Comparison of ENCODE assay signal across 13 mouse cellular contexts in the genomic region with DNA sequence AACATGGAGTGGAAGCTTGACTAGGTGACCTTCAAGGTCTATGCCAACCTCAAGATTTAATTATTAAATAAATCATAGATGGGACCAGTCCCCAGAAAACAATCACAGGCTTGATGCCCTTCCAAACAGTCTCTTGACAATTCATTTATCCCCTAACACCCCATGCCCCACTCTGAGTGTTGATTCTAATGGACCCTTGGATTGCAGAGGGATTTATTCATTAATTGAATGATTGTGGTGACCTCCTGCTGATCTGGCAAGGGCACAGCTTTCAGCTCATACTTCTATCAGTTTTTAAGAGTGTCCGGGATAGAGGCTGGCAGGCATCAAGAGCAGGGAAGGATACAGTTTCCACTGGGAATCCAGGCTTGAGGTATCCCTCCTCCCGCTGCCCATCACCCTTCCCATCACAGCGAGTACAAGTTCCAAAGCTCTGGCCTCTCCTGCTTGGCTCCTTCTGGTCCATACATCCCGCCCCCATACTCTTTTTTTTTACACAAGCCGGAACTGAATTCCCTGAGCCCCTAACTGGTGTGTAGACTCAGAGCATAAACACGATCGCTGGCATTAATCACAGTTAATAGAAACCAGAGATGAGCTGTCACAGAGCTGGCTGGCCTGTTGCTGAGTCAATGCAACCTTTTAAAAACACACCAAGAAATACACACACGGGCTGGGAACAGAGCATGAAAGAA.
DNase-seq lines count a peak whose midpoint lies in the region; ATAC-seq lines count a peak whose summit lies in the region.
"Had no signal": no experiment of that assay in that cellular context is flagged by ENCODE, and none has a peak within 500 bp of the region (broad histone marks: within the 10 kb centered on the region; RNA-seq: fewer than 3 reads in every experiment).

No protein-coding gene starts in this region.

- H3K27me3 ChIP-seq in hindbrain, embryonic 14.5 days (ENCODE audit: control insufficient read depth, insufficient read depth, low read length), result no peaks in the 10 kb centered on the region
- H3K27me3 ChIP-seq in hindbrain, embryonic 12.5 days, result no peaks in the 10 kb centered on the region
- H3K27me3 ChIP-seq in embryonic facial prominence, embryonic 11.5 days (ENCODE audit: control insufficient read depth, insufficient read depth, low read length), result no peaks in the 10 kb centered on the region
- no peaks in the 10 kb centered on the region for H3K27me3 ChIP-seq in limb, embryonic 15.5 days

- H3K9me3 ChIP-seq in hindbrain, embryonic 14.5 days (ENCODE audit: control insufficient read depth, low read length), result no peaks in the 10 kb centered on the region
- H3K9me3 ChIP-seq in hindbrain, embryonic 12.5 days (replicated peaks), result no peaks in the 10 kb centered on the region
- H3K9me3 ChIP-seq in embryonic facial prominence, embryonic 11.5 days (replicated peaks; ENCODE audit: control insufficient read depth, low read length), result no peaks in the 10 kb centered on the region
- no peaks in the 10 kb centered on the region for H3K9me3 ChIP-seq in limb, embryonic 15.5 days

- H3K4me1 ChIP-seq in hindbrain, embryonic 14.5 days (replicated peaks; ENCODE audit: control insufficient read depth, insufficient read depth, low read length), result 0 out of 2 replicates have a peak, but pooled peaks cover 8% of the 10 kb centered on the region
- peaks cover 6% of the 10 kb centered on the region; the same call in 1 of the 2 replicates for H3K4me1 ChIP-seq in hindbrain, embryonic 12.5 days
- no peaks in the 10 kb centered on the region for H3K4me1 ChIP-seq in embryonic facial prominence, embryonic 11.5 days (ENCODE audit: control insufficient read depth, insufficient read depth, low read length)
- H3K4me1 ChIP-seq in limb, embryonic 15.5 days, result peaks cover 5% of the 10 kb centered on the region; the same call in 1 of the 2 replicates

- no peak overlapping the region for H3K9ac ChIP-seq in hindbrain, embryonic 14.5 days
- H3K9ac ChIP-seq in hindbrain, embryonic 12.5 days, result no peak overlapping the region
- no peak overlapping the region for H3K9ac ChIP-seq in embryonic facial prominence, embryonic 11.5 days (replicated peaks; ENCODE audit: low read length)
- H3K9ac ChIP-seq in limb, embryonic 15.5 days, result no peak overlapping the region

- no peak overlapping the region; the same call in 1 of the 2 replicates for H3K4me2 ChIP-seq in hindbrain, embryonic 14.5 days (replicated peaks)
- H3K4me2 ChIP-seq in hindbrain, embryonic 12.5 days (replicated peaks), result no peak overlapping the region
- no peak overlapping the region for H3K4me2 ChIP-seq in embryonic facial prominence, embryonic 11.5 days (ENCODE audit: low read depth, low read length)
- H3K4me2 ChIP-seq in limb, embryonic 15.5 days, result 0 out of 2 replicates have a peak overlapping the region, but pooled peaks have one; percentile 5
- H3K4me2 ChIP-seq: liver, embryonic 11.5 days had no signal

- H3K36me3 ChIP-seq in hindbrain, embryonic 14.5 days (replicated peaks; ENCODE audit: control insufficient read depth, insufficient read depth), result no peaks in the 10 kb centered on the region
- H3K36me3 ChIP-seq in hindbrain, embryonic 12.5 days, result no peaks in the 10 kb centered on the region
- H3K36me3 ChIP-seq in embryonic facial prominence, embryonic 11.5 days (replicated peaks; ENCODE audit: control insufficient read depth, insufficient read depth, low read depth, low read length), result no peaks in the 10 kb centered on the region
- no peaks in the 10 kb centered on the region for H3K36me3 ChIP-seq in limb, embryonic 15.5 days

- H3K4me3 ChIP-seq in hindbrain, embryonic 14.5 days (replicated peaks; ENCODE audit: low read length), result no peak overlapping the region
- H3K4me3 ChIP-seq in hindbrain, embryonic 12.5 days, result no peak overlapping the region
- no peak overlapping the region for H3K4me3 ChIP-seq in embryonic facial prominence, embryonic 11.5 days (ENCODE audit: low read depth, low read length)
- H3K4me3 ChIP-seq in limb, embryonic 15.5 days, result no peak overlapping the region

- no peak for ATAC-seq in hindbrain, embryonic 14.5 days (ENCODE audit: low FRiP score)
- ATAC-seq in hindbrain, embryonic 12.5 days (ENCODE audit: low FRiP score), result no peak
- ATAC-seq in embryonic facial prominence, embryonic 11.5 days (replicated peaks; ENCODE audit: insufficient number of reproducible peaks, low FRiP score, low TSS enrichment, low read depth), result peak; percentile 84
- no peak for ATAC-seq in limb, embryonic 15.5 days (ENCODE audit: insufficient number of reproducible peaks, low FRiP score, low TSS enrichment, low read depth)
- ATAC-seq: midbrain, embryonic 16.5 days had no signal

- no peak overlapping the region for H3K27ac ChIP-seq in hindbrain, embryonic 14.5 days
- no peak overlapping the region for H3K27ac ChIP-seq in hindbrain, embryonic 12.5 days
- no peak overlapping the region for H3K27ac ChIP-seq in embryonic facial prominence, embryonic 11.5 days (replicated peaks; ENCODE audit: low read depth, low read length)
- peak overlapping the region; percentile 47; the same call in 1 of the 2 replicates for H3K27ac ChIP-seq in limb, embryonic 15.5 days

- WGBS in hindbrain, embryonic 14.5 days, result 48% methylated on average over 8 of the region's 8 CpGs
- WGBS in hindbrain, embryonic 12.5 days, result 45% methylated on average over 8 of the region's 8 CpGs
- 18% methylated on average over 8 of the region's 8 CpGs for WGBS in embryonic facial prominence, embryonic 11.5 days
- WGBS in limb, embryonic 15.5 days, result 20% methylated on average over 8 of the region's 8 CpGs

- peak; percentile 55 for DNase-seq in hindbrain, embryonic 14.5 days (ENCODE audit: low spot score)
- DNase-seq in adipocyte (ENCODE audit: low spot score), result peak; percentile 52
- peak; percentile 93 for DNase-seq in embryonic facial prominence, embryonic 11.5 days (ENCODE audit: low spot score)
- no peak for DNase-seq in layer of hippocampus, adult 9-11 months
- DNase-seq in urinary bladder, postnatal 25 days (ENCODE audit: low spot score), result no peak
- DNase-seq: adrenal gland, postnatal 10 days; cerebellum, postnatal 14 days; kidney, postnatal 14 days; thymus, adult 2 months had no signal

Comparison
In these comparisons a context has a peak if more than half of its experiments do, and no peak if none do; other contexts are left out.
1. DNase-seq: peak in hindbrain, embryonic 14.5 days (single experiment), adipocyte (single experiment) and embryonic facial prominence, embryonic 11.5 days (single experiment); none in layer of hippocampus, adult 9-11 months (single experiment) and urinary bladder, postnatal 25 days (single experiment).